Mouse (Mus musculus) thymus, postnatal 4 days (tissue): ENCODE measurements around the gene Dkc1.
A peak's percentile ranks its signal among the peaks of the same experiment; 100 is the strongest.

Experiments
- DNase-seq: peaks from one replicate; pipeline ENCODE4 v3.0.0; 2021

Dkc1 gene

GRCm38 (mm10) chrX:75143124-75143555 is 47.5 kb downstream of the Dkc1 start:
- DNase-seq = peak; percentile 57

GRCm38 (mm10) chrX:75148414-75148813 is 52.8 kb downstream of the Dkc1 start:
- no peak for DNase-seq

- DNase-seq = no peak
Measured at GRCm38 (mm10) chrX:75150304-75150703, 54.6 kb downstream of the Dkc1 start.

- DNase-seq = no peak
Measured at GRCm38 (mm10) chrX:75152249-75152648, 56.6 kb downstream of the Dkc1 start.

- DNase-seq = peak; percentile 42
Measured at GRCm38 (mm10) chrX:75155576-75156243, 60.1 kb downstream of the Dkc1 start.
